Mouse (Mus musculus) lung, adult 2 months (tissue): Measurements from ENCODE around the gene Ext2. TPM values are rescaled to one million over a fixed set of nuclear protein-coding genes. Genes with fewer than 3 reads are reported as not detected.
A peak's percentile ranks its signal among the peaks of the same experiment; 100 is the strongest.

Source experiments
- DNase-seq: peaks from one replicate; pipeline ENCODE4 v3.0.0; 2022
- H3K4me1 ChIP-seq: fragments of 200-500 bp; 2 replicates; pipeline ENCODE4 v1.6.1; 2011; ENCODE audit warnings: low read length; ENCODE audit not compliant: control insufficient read depth, insufficient read depth
- H3K4me3 ChIP-seq: fragments of 200-500 bp; replicated peaks from 2 replicates; pipeline ENCODE3; 2011; ENCODE audit warnings: low read depth, mild to moderate bottlenecking, control low read depth, low read length; ENCODE audit errors: extremely low read depth
- CTCF ChIP-seq: fragments of 200-500 bp; IDR thresholded peaks from 2 replicates; pipeline ENCODE4 v1.5.1; 2011; ENCODE audit warnings: mild to moderate bottlenecking, low read length, control low read depth; ENCODE audit not compliant: insufficient read depth
- POLR2A ChIP-seq: fragments of 200-500 bp; IDR thresholded peaks from 2 replicates; pipeline ENCODE4 v1.6.1; 2011; ENCODE audit warnings: low read depth, mild to moderate bottlenecking, control low read depth, low read length, borderline replicate concordance; ENCODE audit errors: extremely low read depth
- whole genome bisulfite sequencing: fragments of 180-500 bp; shearing (Covaris S2); methylation state at CpG from one replicate; pipeline ENCODE4 v1.1.7; 2018; 5-methylcytosine and 5-hydroxymethylcytosine counted together
- polyA plus RNA-seq: library from polyadenylated mRNA; depleted of rRNA; stranded (reverse); fragments of >200 nt; gene quantifications from 2 replicates; pipeline ENCODE4 v1.2.3, GENCODE M21; 2012

The Ext2 gene
- polyA plus RNA-seq, 1 experiment = 59.5 TPM

- 82% methylated on average over 4 of the region's 4 CpGs for WGBS
- no peak for DNase-seq
- Histone ChIP-seq H3K4me3 (no peak overlapping the region), H3K4me1 (no peaks in the 10 kb centered on the region)
- TF ChIP-seq CTCF (no peak), POLR2A (no peak)
Measured at GRCm38 (mm10) chr2:93746620-93747019, 75.7 kb downstream of the Ext2 start.

GRCm38 (mm10) chr2:93746162-93746561 is 76.2 kb downstream of the Ext2 start:
- no peak overlapping the region for H3K4me3 ChIP-seq
- DNase-seq = no peak
- TF ChIP-seq CTCF = no peak
- no peak for TF ChIP-seq POLR2A
- WGBS = 63% methylated on average over 5 of the region's 5 CpGs
- H3K4me1 ChIP-seq = no peaks in the 10 kb centered on the region

- H3K4me1 ChIP-seq = no peaks in the 10 kb centered on the region
- 80% methylated on average over 9 of the region's 9 CpGs for WGBS
- DNase-seq = no peak
- H3K4me3 ChIP-seq = no peak overlapping the region
- TF ChIP-seq CTCF (no peak), POLR2A (no peak)
Measured at GRCm38 (mm10) chr2:93745741-93746140, 76.6 kb downstream of the Ext2 start.

GRCm38 (mm10) chr2:93744346-93745229 is 77.8 kb downstream of the Ext2 start:
- TF ChIP-seq POLR2A = no peak
- TF ChIP-seq CTCF = no peak
- no peaks in the 10 kb centered on the region for H3K4me1 ChIP-seq
- no peak overlapping the region for H3K4me3 ChIP-seq
- 52% methylated on average over 11 of the region's 11 CpGs for WGBS
- DNase-seq = no peak

GRCm38 (mm10) chr2:93741700-93742099 is 80.7 kb downstream of the Ext2 start:
- no peak overlapping the region for H3K4me3 ChIP-seq
- no peak for DNase-seq
- H3K4me1 ChIP-seq = no peaks in the 10 kb centered on the region
- 64% methylated on average over 7 of the region's 7 CpGs for WGBS
- no peak for TF ChIP-seq POLR2A
- no peak for TF ChIP-seq CTCF

GRCm38 (mm10) chr2:93739044-93739569 is 83.3 kb downstream of the Ext2 start:
- TF ChIP-seq CTCF (no peak), POLR2A (no peak)
- no peak overlapping the region for H3K4me3 ChIP-seq
- H3K4me1 ChIP-seq = no peaks in the 10 kb centered on the region
- DNase-seq = no peak
- WGBS = 62% methylated on average over 5 of the region's 5 CpGs

- WGBS = 72% methylated on average over 8 of the region's 8 CpGs
- TF ChIP-seq POLR2A (no peak), CTCF (no peak)
- peak; percentile 23 for DNase-seq
Measured at GRCm38 (mm10) chr2:93737146-93737545, 85.2 kb downstream of the Ext2 start.

GRCm38 (mm10) chr2:93732658-93733057 is 89.7 kb downstream of the Ext2 start:
- DNase-seq = no peak

More at GRCm38 (mm10) chr2:93737146-93737545, 85.2 kb downstream of the Ext2 start:
- Histone ChIP-seq H3K4me1 (no peaks in the 10 kb centered on the region), H3K4me3 (no peak overlapping the region)

GRCm38 (mm10) chr2:93729585-93729984 is 92.8 kb downstream of the Ext2 start:
- Histone ChIP-seq H3K4me3 (no peak overlapping the region), H3K4me1 (no peaks in the 10 kb centered on the region; the same call in 1 of the 2 replicates)
- 69% methylated on average over 11 of the region's 11 CpGs for WGBS
- no peak for DNase-seq
- no peak for TF ChIP-seq CTCF
- TF ChIP-seq POLR2A = no peak

More at GRCm38 (mm10) chr2:93732658-93733057, 89.7 kb downstream of the Ext2 start:
- TF ChIP-seq CTCF = no peak
- TF ChIP-seq POLR2A = no peak
- Histone ChIP-seq H3K4me3 (no peak overlapping the region), H3K4me1 (no peaks in the 10 kb centered on the region; the same call in 1 of the 2 replicates)
- 83% methylated on average over 7 of the region's 7 CpGs for WGBS

GRCm38 (mm10) chr2:93723138-93723744 is 99.1 kb downstream of the Ext2 start:
- TF ChIP-seq POLR2A = no peak
- no peak for TF ChIP-seq CTCF
- Histone ChIP-seq H3K4me3 (no peak overlapping the region), H3K4me1 (no peaks in the 10 kb centered on the region)
- DNase-seq = no peak
- 65% methylated on average over 2 of the region's 2 CpGs for WGBS
